Mouse (Mus musculus): Measurements from ENCODE around the gene C030005K15Rik. TPM values are rescaled to one million over a fixed set of nuclear protein-coding genes. Genes with fewer than 3 reads are reported as not detected.

Gene C030005K15Rik
- polyA plus RNA-seq (2014; fragmentation: Illumina TruSeq; extraction: RNeasy Lipid Tissue Mini Kit (QIAGEN cat#74804); ENCODE audit: insufficient read depth, low read depth, low replicate concordance) = not detected

GRCm38 (mm10) chr10:97726655-97727054, at the start of gene C030005K15Rik:
Gene C030005K15Rik, minus strand, starts transcription at chr10:97726755.

GRCm38 (mm10) chr10:97692913-97693312, 33.6 kb downstream of the C030005K15Rik start, which contains the start of gene Ccer1:
Gene Ccer1, plus strand, starts transcription at chr10:97693059.

Other genes starting within 250 kb of the C030005K15Rik start
- 227 TPM for gene Dcn, start 247.1 kb downstream of the C030005K15Rik start, polyA plus RNA-seq (2014; fragmentation: Illumina TruSeq; extraction: RNeasy Lipid Tissue Mini Kit (QIAGEN cat#74804); ENCODE audit: insufficient read depth, low read depth, low replicate concordance)
- 7.0 TPM for gene Lum, start 161.6 kb downstream of the C030005K15Rik start, polyA plus RNA-seq (2014; fragmentation: Illumina TruSeq; extraction: RNeasy Lipid Tissue Mini Kit (QIAGEN cat#74804); ENCODE audit: insufficient read depth, low read depth, low replicate concordance)
- not detected for gene Kera, start 119.9 kb downstream of the C030005K15Rik start, polyA plus RNA-seq (2014; fragmentation: Illumina TruSeq; extraction: RNeasy Lipid Tissue Mini Kit (QIAGEN cat#74804); ENCODE audit: insufficient read depth, low read depth, low replicate concordance)
- not detected for gene Epyc, start 82.7 kb downstream of the C030005K15Rik start, polyA plus RNA-seq (2014; fragmentation: Illumina TruSeq; extraction: RNeasy Lipid Tissue Mini Kit (QIAGEN cat#74804); ENCODE audit: insufficient read depth, low read depth, low replicate concordance)
- gene Ccer1, start 33.7 kb downstream of the C030005K15Rik start, polyA plus RNA-seq (2014; fragmentation: Illumina TruSeq; extraction: RNeasy Lipid Tissue Mini Kit (QIAGEN cat#74804); ENCODE audit: insufficient read depth, low read depth, low replicate concordance) = not detected